Mouse (Mus musculus) layer of hippocampus, adult 8-10 months (tissue): ENCODE measurements around the gene Mylk4. TPM values are rescaled to one million over a fixed set of nuclear protein-coding genes. Genes with fewer than 3 reads are reported as not detected.

Source experiments
- DNase-seq, 2 experiments: peaks; one replicate each; pipeline ENCODE4 v3.0.0; 2022; ENCODE audit warnings: low spot score in 2 of 2
- total RNA-seq, 4 experiments: library from RNA; stranded (reverse); gene quantifications; 2 replicates each; pipeline ENCODE4 v1.2.4; 2022

Gene Mylk4
- total RNA-seq, 4 experiments from 2014 or later = 0.20 to 0.41 (median 0.25) TPM; not detected in 1

DNA sequence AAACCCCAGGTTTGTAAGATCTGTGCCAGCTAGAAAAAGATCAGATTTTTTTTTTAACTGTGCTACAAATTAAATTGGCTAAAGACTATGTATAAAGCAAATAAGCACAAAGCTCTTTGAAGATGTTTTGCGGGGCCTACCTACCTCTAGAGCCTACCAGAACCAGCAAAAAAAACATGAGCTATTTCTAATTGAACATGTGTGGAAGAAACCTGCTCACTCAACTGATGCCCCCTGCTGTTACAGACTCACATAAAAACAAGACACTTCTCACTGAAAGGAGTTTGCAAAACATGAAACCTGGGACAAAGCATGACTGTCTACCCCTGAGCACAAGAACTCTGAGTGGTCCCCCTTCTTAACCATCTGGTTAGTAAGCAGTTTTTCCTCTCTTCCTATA lies 13.3 kb upstream of the Mylk4 start:
- no peak for DNase-seq

DNA sequence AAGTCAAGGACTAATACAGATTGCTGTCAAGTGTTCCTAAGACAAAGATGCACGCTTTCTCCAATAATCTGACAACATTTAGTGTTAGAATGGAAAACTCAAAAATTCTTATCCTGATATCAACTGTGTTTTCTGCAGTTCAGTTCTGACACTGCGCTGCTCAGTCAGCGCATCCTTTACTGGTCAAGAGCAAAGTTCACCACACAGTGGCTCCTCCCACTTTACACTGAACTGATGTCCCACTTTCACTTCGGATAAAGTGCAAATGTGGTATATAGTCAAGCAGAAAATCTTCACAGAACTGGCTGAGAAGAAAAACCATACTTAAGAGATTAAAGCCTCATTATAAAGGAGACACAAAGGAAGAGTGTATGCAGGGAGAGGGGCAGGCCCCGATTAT lies 11.4 kb upstream of the Mylk4 start:
- no peak for DNase-seq

DNA sequence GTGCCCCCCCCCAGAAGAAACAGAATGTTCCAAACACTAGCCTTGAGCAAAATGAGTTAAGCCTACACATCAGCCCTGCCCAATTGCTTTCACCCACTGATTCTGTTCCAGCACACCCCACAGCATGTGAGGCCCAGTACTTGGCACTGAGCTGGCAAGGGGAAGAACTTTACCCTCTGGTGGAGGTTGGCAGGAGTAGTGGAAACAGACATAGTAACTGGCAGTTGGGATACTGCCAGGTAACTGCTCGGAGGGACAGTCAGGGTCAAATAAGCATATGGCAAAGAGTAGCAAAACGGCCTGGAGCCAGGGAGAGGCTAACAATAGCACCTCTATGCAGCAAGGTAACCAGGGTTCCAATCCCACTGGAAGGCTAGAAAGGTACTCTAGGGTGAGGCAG lies 10.9 kb upstream of the Mylk4 start:
- DNase-seq = no peak

DNA sequence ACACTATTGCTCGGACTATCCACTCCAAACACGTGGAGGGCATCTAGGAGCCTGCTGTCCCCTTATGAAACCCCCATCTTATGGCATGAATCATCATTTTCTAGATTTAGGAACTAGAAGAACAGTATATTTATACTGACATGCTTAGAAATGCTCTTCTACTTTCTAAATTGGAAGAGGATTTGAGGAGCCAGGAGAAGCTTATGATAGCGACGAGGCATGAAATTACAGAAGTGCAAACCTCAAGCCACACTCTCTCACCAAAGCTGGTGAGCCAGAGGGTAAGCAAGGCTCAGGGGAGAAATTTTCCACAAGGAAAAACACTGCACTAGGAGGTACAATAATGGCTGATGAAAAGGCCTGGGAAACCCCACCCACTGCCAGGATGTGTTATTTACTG lies 6.0 kb upstream of the Mylk4 start:
- no peak for DNase-seq

DNA sequence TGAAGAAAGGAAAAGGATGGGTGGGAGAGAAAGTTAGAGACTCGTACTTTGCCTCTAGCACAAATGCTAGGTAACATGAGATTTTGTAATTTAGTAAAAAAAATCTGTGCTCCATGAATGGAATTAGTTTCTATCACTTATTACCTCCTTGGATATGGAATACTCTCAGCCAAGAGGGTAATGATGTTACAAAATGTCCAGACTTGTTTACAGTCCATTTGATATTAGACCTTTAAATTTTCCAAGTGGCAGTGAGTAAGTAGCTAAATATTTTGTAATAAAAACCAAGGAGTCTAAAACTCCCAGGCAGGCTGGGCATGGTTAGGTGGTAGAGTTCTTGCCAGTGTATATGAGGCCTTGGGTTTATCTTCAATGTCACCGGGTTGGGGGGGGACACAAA lies 3.8 kb upstream of the Mylk4 start:
- DNase-seq = no peak

DNA sequence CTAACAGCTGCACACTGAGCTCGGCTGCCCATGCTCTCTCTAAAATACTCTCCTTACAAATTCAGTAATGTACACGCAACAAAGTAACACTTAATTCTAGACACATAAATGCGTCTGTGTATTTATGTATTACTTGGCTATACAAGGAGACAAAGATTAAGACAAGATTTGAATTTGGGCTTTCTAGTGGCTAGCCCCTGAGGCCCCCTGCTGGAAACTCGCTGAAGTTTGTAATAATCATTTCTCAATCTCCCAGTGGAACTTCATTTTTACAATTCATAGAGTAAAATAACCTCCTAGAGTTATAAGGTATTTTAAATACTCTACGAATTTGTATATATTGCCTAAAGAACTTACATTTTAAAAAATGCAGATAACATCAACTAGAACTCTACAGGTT lies 699 bp downstream of the Mylk4 start:
- no peak for DNase-seq

DNA sequence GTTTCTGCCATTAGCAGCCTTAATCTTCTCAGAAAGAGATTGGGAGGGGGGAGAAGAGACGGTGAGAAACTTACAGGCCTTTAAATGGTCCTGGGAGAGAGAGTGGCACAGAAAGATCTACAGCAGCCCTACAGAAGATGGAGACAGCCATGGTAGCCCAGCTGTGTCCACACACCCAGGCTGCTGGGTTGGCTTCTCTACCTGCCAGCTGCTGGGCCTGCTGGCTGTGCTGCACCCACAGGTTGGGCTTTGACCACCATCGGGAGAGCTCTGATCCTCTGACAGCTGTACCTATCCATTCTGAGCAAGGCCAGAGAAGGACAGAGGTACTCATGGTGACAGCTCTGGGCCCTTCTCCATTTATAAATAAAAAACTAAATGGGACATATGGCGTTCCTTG lies 4.9 kb downstream of the Mylk4 start:
- DNase-seq = no peak

DNA sequence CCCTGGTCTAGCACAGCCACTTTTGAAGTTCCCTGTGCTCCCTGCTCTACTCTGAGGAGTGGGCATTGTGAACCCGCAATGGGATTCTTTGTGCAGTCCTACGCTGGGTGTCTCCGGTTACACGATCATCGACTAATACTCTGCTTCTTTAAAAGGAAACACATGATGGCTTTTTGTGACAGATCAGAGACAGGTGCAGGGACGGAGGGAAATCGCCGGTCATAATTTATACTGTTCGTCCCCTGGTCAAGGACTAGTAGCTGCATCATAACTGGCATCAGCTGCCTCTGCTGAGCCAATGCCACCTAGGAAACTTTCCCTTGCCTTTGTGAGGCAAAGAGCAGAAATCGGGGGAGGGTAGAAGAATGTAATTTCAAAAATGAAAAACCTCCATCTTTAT lies 7.4 kb downstream of the Mylk4 start:
- no peak for DNase-seq

DNA sequence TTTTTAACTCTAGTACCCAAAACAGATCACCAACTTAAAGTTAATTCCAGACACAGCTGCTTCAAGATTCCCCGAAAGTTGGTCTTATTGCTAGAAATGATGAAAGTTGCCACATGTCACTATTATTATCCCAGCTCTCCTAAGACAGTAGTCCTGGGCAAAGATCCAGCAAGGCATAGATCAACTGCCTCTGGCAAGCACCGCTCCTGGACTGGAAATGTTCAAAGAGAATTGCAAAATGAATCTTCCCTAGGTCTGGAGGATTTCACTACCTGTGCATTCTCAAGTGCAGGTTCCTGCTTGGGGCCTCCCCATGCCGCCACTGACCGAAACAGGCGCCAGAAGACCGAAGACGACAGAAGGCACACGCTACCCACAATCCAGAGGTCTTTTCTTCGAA lies 7.9 kb downstream of the Mylk4 start:
- no peak for DNase-seq

DNA sequence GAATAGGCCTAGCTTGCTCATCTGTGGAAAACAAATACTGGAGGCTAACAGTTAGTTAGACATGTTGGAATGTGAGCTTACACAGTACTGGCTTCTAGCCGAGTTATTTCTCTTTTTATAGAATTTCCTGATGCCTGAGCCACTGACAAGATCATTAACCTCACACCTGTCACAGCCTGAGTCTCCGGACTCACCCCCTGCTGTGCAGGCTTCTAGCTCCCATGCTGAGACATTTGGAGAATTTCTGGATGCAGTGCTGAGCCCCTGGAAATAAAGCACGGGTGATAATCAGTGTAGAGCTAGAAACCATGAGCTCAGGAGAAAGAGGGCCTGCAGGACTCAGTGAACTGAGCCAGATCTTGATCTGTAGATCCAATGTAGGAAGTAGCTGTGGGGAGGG lies 13.8 kb downstream of the Mylk4 start:
- DNase-seq = no peak

DNA sequence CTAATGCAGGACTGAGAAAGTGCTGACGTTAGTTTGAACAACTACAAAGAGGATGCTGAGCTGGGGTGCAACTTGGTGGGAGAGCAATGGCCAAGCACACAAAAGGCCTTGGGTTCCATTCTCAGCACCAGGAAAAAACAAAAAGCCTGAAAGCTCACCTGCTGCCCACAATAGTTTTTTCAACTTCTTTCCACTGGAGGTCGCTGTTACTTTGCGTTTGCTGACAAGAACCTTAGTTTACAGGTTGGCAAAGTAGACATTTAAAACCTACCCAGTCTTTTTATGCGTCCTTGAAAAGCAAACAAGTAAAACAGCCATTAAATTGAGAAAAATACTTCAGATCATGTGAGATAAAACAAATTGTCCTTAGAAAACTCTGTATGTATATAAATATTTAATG lies 15.7 kb downstream of the Mylk4 start:
- no peak for DNase-seq

DNA sequence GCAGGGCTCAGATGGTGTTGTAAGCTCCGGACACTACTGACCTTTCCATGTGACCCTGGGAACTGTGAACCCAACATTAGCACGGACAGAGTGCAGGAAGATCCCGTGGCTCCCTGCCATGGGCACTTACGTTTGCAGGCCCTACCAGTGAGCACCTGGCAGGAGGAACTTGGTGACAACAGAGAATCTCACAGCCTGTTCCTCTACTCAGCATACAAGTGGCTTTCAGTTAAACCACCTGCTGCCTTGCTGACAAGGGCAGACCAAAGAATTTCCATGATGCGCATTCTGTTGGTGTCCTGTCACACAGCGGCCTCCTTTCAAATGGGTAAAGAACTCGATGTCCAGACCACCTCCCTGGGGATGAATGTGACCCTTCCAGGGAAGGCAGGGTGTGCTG lies 19.3 kb downstream of the Mylk4 start:
- DNase-seq = no peak

DNA sequence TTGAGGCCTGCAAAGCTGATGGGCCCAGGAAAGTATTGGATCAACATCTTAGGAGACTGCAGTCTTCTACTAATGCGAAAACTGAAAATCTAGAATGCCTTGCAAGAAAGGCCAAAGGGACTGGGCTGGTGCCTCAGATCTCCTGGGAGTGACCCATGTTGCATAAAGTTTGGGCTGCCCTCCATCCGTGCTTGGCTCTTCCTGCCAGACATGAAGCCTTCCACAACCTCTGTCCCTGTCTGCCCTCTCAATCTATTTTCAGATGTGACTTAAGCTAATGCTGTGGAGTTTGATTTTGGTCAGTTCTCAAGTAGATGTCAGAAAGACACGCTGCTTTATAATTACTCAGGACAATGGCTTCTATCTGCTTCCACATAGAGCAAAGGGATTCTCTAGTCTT lies 20.6 kb downstream of the Mylk4 start:
- DNase-seq = no peak

DNA sequence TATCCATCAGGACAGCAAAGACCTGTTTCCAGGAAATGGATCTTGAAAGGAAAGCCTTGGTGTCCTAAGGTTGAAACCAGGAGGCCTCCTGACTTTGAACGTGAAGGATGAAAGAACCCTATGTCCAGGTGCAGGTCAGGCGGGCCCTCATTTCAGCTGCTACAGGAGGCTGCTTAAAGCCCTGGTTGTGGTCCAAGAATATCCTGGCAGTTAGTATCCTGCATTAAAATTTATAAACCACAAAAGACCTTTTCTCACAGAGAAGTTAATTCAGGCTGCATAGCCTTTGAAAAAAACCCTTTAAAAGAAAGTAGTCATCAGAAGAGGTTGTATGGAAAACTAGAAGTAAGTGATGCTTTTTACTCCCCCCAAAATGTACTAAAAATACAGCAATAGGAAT lies 23.0 kb downstream of the Mylk4 start:
- DNase-seq = no peak

DNA sequence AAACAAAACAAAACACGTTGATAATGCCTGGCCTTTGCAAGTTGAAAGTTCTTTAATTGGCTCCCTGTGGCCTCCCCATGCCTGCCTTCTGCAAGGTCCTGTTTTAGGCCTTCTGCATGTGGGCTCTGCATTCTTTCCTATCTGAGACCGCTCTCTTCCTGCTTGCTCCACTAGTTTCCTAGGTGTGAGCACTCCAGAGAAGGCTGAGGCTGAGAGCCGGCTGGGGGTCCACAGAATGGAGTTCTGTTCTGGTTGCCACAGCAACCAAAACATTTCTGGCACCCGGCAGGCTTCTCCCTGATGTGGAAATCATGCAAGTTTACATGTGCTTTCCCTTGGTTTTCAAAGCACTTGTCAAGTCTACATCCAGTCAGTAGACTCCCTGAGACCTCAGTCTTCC lies 24.7 kb downstream of the Mylk4 start:
- DNase-seq = no peak

DNA sequence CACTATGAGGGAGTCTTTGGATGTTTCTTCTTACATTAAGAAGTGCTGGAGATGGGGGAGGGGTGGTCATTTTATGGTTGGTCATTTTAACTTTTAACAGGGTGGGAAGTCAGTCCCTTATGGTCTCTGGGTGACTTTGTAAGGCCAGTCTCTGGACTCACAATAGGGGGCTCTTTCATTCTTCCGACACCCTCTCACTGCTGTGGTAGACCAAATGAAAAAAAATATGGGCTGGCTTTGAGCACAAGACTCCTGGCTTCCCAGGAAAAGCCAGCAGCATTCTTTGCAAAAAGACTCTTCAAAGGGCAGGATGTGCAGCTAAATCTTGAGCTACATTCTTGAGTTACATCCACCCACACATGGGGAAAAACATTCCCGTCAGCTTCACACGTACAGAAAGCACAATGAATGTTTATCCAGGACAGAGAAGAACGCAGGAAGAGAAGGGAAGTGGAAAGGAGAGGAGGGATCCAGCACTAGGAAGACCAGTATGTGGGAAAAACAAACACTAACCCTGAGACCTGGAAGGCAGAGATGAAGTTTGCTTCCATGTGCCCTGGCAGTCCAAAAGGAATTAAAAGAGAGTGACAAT lies 31.6 kb downstream of the Mylk4 start:
- DNase-seq = no peak

DNA sequence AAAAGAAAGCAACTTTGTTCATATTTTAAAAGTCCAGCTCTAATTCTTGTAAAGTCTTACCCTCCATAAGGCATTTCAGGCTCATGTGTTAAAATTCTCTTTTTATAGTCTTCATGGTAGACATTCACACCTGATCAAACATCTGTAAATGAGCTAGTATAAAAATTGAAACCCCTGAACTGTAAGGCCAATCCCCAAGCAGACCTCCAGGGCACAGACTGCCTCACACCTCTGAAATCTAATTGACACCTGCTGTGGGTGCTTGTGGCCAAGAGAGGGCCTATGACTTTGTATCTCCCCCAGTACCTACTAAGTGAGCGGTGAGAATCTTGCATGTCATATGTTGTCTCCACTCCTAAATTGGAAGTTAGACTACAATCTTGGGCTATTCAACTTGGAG lies 33.2 kb downstream of the Mylk4 start:
- DNase-seq = no peak

DNA sequence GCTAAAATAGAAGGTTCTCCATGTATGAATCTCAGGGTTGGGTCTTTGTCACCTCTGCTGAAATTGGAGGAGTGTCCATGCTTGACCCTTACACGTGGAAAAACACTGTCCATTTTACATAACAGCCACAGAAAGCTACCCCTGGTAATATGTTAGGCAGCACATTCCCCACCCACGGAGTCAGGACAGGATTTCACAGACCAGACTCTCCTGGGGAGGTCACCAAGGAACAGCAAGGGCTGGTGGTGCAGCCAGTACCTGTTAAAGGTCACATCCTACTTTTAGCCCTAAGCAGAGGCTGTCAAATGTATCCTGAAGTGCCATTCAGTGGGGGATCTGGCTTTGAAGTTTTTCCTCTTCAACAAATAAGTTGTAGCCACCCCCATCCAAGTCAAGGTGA lies 35.3 kb downstream of the Mylk4 start:
- DNase-seq = no peak

DNA sequence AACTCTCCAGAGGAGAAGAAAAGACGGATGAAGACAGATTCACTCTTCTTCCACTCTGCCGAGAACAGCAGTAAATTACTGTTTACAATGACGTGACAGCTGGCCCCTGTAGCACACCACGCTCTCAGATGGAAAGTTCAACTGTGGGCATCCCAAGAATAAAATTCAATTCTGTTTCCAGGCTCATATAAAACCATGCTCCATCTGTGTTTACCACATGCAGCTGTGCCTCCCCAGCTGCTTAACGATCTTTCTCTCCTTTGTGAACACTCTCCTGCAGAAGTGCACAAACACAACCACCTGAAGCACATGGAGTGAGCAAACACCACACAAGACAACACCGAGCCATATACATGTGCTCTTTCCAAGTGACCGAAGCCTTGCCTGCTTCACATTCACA lies 42.6 kb downstream of the Mylk4 start:
- DNase-seq = peak in 1 of 2 experiments; percentile 10

DNA sequence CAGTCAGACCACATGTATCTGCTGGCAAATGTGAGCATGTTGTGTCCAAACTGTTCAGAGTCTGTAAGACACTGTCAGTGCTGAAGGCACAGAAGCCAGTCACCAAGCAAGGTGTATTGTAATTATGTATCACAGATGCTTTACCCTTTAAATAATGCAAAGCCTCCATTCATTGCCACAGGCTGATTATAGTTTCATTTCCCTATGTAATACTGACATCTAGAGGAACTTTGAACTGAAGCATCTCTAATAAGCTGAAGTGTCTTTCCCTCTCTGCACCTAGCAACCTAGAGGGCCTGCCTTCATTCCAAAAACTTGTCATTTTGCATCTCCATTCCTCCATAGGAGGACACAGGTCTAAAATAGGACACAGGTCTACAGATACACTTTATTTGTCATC lies 52.5 kb downstream of the Mylk4 start:
- DNase-seq = no peak

DNA sequence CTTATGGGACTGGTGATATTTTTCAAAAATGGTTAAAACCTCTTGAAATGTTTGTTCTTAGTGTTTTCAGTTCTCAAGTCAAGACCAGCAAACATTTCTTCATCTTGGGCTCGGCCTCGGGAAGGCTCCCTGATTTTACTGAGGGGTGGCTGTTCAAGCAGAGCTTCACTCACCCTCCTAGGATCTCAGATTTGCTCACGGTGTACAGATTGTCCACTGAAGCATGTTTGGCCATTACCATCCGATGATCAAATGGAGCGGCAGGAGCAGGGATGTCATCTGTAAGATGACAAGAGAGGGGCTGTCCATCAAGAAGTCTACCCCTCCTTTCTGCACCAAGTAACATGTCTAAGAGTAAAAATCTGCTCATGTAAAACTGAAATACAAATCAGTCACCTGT lies 59.1 kb downstream of the Mylk4 start:
- no peak for DNase-seq

DNA sequence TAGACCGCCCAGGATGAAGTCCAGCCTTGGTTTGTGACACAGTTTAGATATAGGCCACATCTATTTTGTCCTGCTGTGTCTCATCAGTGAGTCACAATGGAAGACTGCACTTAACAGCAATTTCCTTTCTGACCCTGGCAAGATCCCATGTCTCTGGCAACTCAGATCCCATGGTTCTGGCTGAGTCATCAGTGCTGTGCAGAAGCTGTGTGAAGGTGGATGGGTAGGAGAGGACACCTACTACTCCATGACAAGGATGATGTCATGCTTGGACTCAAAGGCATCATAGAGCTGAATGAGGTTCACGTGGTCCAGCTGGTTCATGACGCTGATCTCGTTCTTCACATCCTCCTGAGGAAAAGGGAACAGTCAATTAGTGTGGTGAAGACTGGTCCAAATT lies 62.0 kb downstream of the Mylk4 start:
- no peak for DNase-seq

DNA sequence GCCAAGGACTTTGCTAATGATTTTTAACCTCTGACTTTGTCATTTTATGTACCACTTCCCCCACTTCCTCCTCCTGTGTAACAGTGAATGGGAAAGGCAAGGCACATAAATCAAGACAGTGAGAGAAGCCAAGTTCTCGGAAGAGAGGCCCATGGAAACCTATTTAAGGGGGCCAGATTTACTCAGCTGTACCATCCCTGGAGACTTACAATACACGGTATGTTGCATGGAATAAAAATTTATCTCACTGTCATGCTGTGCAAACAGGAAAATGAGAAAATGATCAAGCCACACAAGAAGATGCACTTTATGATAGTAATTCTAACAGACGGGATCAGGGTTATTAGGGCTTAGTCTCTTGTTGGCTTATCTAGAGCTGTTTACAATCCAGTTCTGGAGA lies 64.5 kb downstream of the Mylk4 start:
- no peak for DNase-seq

DNA sequence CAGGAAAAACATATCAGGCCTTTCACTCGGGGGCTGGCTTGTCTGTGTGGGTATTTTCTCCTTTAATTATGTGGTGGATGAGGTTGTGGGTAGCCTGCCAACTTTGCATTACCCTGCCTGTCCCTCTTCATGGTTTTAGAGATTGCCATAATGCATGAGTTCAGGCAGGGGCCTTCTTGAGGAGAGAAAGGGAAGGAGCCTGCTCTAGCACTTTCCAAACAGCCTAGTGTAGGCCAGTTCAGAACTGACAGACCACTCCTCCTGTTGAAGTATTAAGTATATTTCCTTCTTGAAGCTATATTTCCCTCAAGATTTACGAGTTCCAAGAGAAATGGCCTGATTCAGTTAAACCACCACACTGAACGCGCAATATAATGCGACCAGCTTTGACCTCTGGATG lies 66.0 kb downstream of the Mylk4 start:
- DNase-seq = no peak
